Mouse (Mus musculus): ENCODE data around the gene Plin3. TPM values are rescaled to one million over a fixed set of nuclear protein-coding genes. Genes with fewer than 3 reads are reported as not detected.

The Plin3 gene
- polyA plus RNA-seq, 1 experiment from 2014 or later = 95.1 TPM

- Histone ChIP-seq H3K27ac (ENCODE audit: low read depth) (peak overlapping the region; percentile 92), H3K36me3 (ENCODE audit: control insufficient read depth, insufficient read depth, low read length) (no peaks in the 10 kb centered on the region), H3K4me3 (ENCODE audit: low read depth, low read length) (no peak overlapping the region), H3K9ac (ENCODE audit: low read length) (no peak overlapping the region), H3K27me3 (replicated peaks; ENCODE audit: control insufficient read depth, insufficient read depth, low read length) (no peaks in the 10 kb centered on the region), H3K4me2 (ENCODE audit: low read length) (no peak overlapping the region; the same call in 1 of the 2 replicates), H3K9me3 (ENCODE audit: control insufficient read depth, low read length) (no peaks in the 10 kb centered on the region), H3K4me1 (replicated peaks; ENCODE audit: control insufficient read depth, insufficient read depth, low read length) (peaks cover 25% of the 10 kb centered on the region)
- no peak for DNase-seq (ENCODE audit: low spot score)
- no peak for ATAC-seq (replicated peaks; ENCODE audit: low FRiP score, low TSS enrichment, low read depth)
- WGBS = 84% methylated on average over 7 of the region's 7 CpGs
Observed at GRCm38 (mm10) chr17:56291826-56292475, 722 bp downstream of the Plin3 start.

- Histone ChIP-seq H3K9me3 (ENCODE audit: control insufficient read depth, low read length) (no peaks in the 10 kb centered on the region), H3K36me3 (ENCODE audit: control insufficient read depth, insufficient read depth, low read length) (peaks cover 7% of the 10 kb centered on the region), H3K4me3 (ENCODE audit: low read depth, low read length) (peak overlapping the region; percentile 52; the same call in 1 of the 2 replicates), H3K4me1 (replicated peaks; ENCODE audit: control insufficient read depth, insufficient read depth, low read length) (peaks cover 25% of the 10 kb centered on the region), H3K9ac (ENCODE audit: low read length) (peak overlapping the region; percentile 29), H3K27me3 (replicated peaks; ENCODE audit: control insufficient read depth, insufficient read depth, low read length) (no peaks in the 10 kb centered on the region), H3K4me2 (ENCODE audit: low read length) (peak overlapping the region; percentile 57), H3K27ac (ENCODE audit: low read depth) (peak overlapping the region; percentile 92)
- 2% methylated on average over 16 of the region's 16 CpGs for WGBS
- DNase-seq (ENCODE audit: low spot score) = peak; percentile 91
- peak; percentile 89 for ATAC-seq (replicated peaks; ENCODE audit: low FRiP score, low TSS enrichment, low read depth)
Observed at GRCm38 (mm10) chr17:56291171-56291511, 1.5 kb downstream of the Plin3 start.

- Histone ChIP-seq H3K27me3 (replicated peaks; ENCODE audit: control insufficient read depth, insufficient read depth, low read length) (no peaks in the 10 kb centered on the region), H3K4me3 (ENCODE audit: low read depth, low read length) (peak overlapping the region; percentile 52), H3K4me1 (replicated peaks; ENCODE audit: control insufficient read depth, insufficient read depth, low read length) (peaks cover 25% of the 10 kb centered on the region), H3K9me3 (ENCODE audit: control insufficient read depth, low read length) (no peaks in the 10 kb centered on the region), H3K9ac (ENCODE audit: low read length) (peak overlapping the region; percentile 83), H3K36me3 (ENCODE audit: control insufficient read depth, insufficient read depth, low read length) (peaks cover 13% of the 10 kb centered on the region), H3K27ac (ENCODE audit: low read depth) (peak overlapping the region; percentile 92), H3K4me2 (ENCODE audit: low read length) (peak overlapping the region; percentile 57)
- DNase-seq (ENCODE audit: low spot score) = peak; percentile 100
- 5% methylated on average over 17 of the region's 17 CpGs for WGBS
- peak; percentile 89 for ATAC-seq (replicated peaks; ENCODE audit: low FRiP score, low TSS enrichment, low read depth)
Observed at GRCm38 (mm10) chr17:56290388-56291170, 2.1 kb downstream of the Plin3 start.

GRCm38 (mm10) chr17:56289371-56290331 lies 3.0 kb downstream of the Plin3 start:
- DNase-seq (ENCODE audit: low spot score) (peak; percentile 80), ATAC-seq (replicated peaks; ENCODE audit: low FRiP score, low TSS enrichment, low read depth) (no peak; the same call in 1 of the 2 replicates)
- H3K27ac ChIP-seq (ENCODE audit: low read depth) = peak overlapping the region; percentile 92
- H3K4me2 ChIP-seq (ENCODE audit: low read length) = peak overlapping the region; percentile 57
- no peaks in the 10 kb centered on the region for H3K27me3 ChIP-seq (replicated peaks; ENCODE audit: control insufficient read depth, insufficient read depth, low read length)
- 4% methylated on average over 23 of the region's 23 CpGs for WGBS
- peak overlapping the region; percentile 83 for H3K9ac ChIP-seq (ENCODE audit: low read length)
- no peaks in the 10 kb centered on the region for H3K9me3 ChIP-seq (ENCODE audit: control insufficient read depth, low read length)
- H3K36me3 ChIP-seq (ENCODE audit: control insufficient read depth, insufficient read depth, low read length) = peaks cover 22% of the 10 kb centered on the region
- peak overlapping the region; percentile 52 for H3K4me3 ChIP-seq (ENCODE audit: low read depth, low read length)
- H3K4me1 ChIP-seq (replicated peaks; ENCODE audit: control insufficient read depth, insufficient read depth, low read length) = peaks cover 25% of the 10 kb centered on the region

- peak overlapping the region; percentile 57 for H3K4me2 ChIP-seq (ENCODE audit: low read length)
- H3K4me1 ChIP-seq (replicated peaks; ENCODE audit: control insufficient read depth, insufficient read depth, low read length) = peaks cover 25% of the 10 kb centered on the region
- 38% methylated on average over 3 of the region's 3 CpGs for WGBS
- peak overlapping the region; percentile 52 for H3K4me3 ChIP-seq (ENCODE audit: low read depth, low read length)
- H3K27ac ChIP-seq (ENCODE audit: low read depth) = peak overlapping the region; percentile 92
- DNase-seq (ENCODE audit: low spot score) = no peak
- no peaks in the 10 kb centered on the region for H3K9me3 ChIP-seq (ENCODE audit: control insufficient read depth, low read length)
- no peak for ATAC-seq (replicated peaks; ENCODE audit: low FRiP score, low TSS enrichment, low read depth)
- H3K27me3 ChIP-seq (replicated peaks; ENCODE audit: control insufficient read depth, insufficient read depth, low read length) = no peaks in the 10 kb centered on the region
- peaks cover 30% of the 10 kb centered on the region for H3K36me3 ChIP-seq (ENCODE audit: control insufficient read depth, insufficient read depth, low read length)
- H3K9ac ChIP-seq (ENCODE audit: low read length) = peak overlapping the region; percentile 83
Observed at GRCm38 (mm10) chr17:56288866-56289265, 3.8 kb downstream of the Plin3 start.

GRCm38 (mm10) chr17:56287830-56288229 lies 4.8 kb downstream of the Plin3 start:
- H3K27ac ChIP-seq (ENCODE audit: low read depth) = peak overlapping the region; percentile 62
- H3K4me1 ChIP-seq (replicated peaks; ENCODE audit: control insufficient read depth, insufficient read depth, low read length) = peaks cover 25% of the 10 kb centered on the region
- no peak; the same call in 1 of the 2 replicates for ATAC-seq (replicated peaks; ENCODE audit: low FRiP score, low TSS enrichment, low read depth)
- H3K27me3 ChIP-seq (replicated peaks; ENCODE audit: control insufficient read depth, insufficient read depth, low read length) = no peaks in the 10 kb centered on the region
- peaks cover 38% of the 10 kb centered on the region for H3K36me3 ChIP-seq (ENCODE audit: control insufficient read depth, insufficient read depth, low read length)
- H3K9me3 ChIP-seq (ENCODE audit: control insufficient read depth, low read length) = no peaks in the 10 kb centered on the region
- WGBS = 44% methylated on average over 3 of the region's 3 CpGs
- H3K9ac ChIP-seq (ENCODE audit: low read length) = peak overlapping the region; percentile 25; the same call in 1 of the 2 replicates
- H3K4me2 ChIP-seq (ENCODE audit: low read length) = peak overlapping the region; percentile 57
- no peak overlapping the region for H3K4me3 ChIP-seq (ENCODE audit: low read depth, low read length)
- DNase-seq (ENCODE audit: low spot score) = peak; percentile 70

GRCm38 (mm10) chr17:56285995-56286394 lies 6.7 kb downstream of the Plin3 start:
- 92% methylated on average over 11 of the region's 11 CpGs for WGBS
- Histone ChIP-seq H3K27ac (ENCODE audit: low read depth) (no peak overlapping the region), H3K36me3 (ENCODE audit: control insufficient read depth, insufficient read depth, low read length) (peaks cover 48% of the 10 kb centered on the region), H3K9me3 (ENCODE audit: control insufficient read depth, low read length) (no peaks in the 10 kb centered on the region), H3K27me3 (replicated peaks; ENCODE audit: control insufficient read depth, insufficient read depth, low read length) (no peaks in the 10 kb centered on the region), H3K9ac (ENCODE audit: low read length) (no peak overlapping the region), H3K4me3 (ENCODE audit: low read depth, low read length) (no peak overlapping the region), H3K4me2 (ENCODE audit: low read length) (no peak overlapping the region), H3K4me1 (replicated peaks; ENCODE audit: control insufficient read depth, insufficient read depth, low read length) (peaks cover 25% of the 10 kb centered on the region)
- ATAC-seq (replicated peaks; ENCODE audit: low FRiP score, low TSS enrichment, low read depth) (no peak), DNase-seq (ENCODE audit: low spot score) (no peak)

GRCm38 (mm10) chr17:56283316-56283715 lies 9.4 kb downstream of the Plin3 start:
- no peak overlapping the region for H3K4me3 ChIP-seq (ENCODE audit: low read depth, low read length)
- H3K9ac ChIP-seq (ENCODE audit: low read length) = no peak overlapping the region
- peaks cover 70% of the 10 kb centered on the region for H3K36me3 ChIP-seq (ENCODE audit: control insufficient read depth, insufficient read depth, low read length)
- H3K27ac ChIP-seq (ENCODE audit: low read depth) = no peak overlapping the region
- DNase-seq (ENCODE audit: low spot score) (no peak), ATAC-seq (replicated peaks; ENCODE audit: low FRiP score, low TSS enrichment, low read depth) (no peak)
- 92% methylated on average over 8 of the region's 8 CpGs for WGBS
- H3K27me3 ChIP-seq (replicated peaks; ENCODE audit: control insufficient read depth, insufficient read depth, low read length) = no peaks in the 10 kb centered on the region
- no peak overlapping the region for H3K4me2 ChIP-seq (ENCODE audit: low read length)
- peaks cover 12% of the 10 kb centered on the region for H3K4me1 ChIP-seq (replicated peaks; ENCODE audit: control insufficient read depth, insufficient read depth, low read length)
- H3K9me3 ChIP-seq (ENCODE audit: control insufficient read depth, low read length) = no peaks in the 10 kb centered on the region
